Mouse (Mus musculus): Measurements from ENCODE around the gene Strada. TPM values are rescaled to one million over a fixed set of nuclear protein-coding genes. Genes with fewer than 3 reads are reported as not detected.

Gene Strada
- polyA plus RNA-seq, 1 experiment: 21.3 TPM

DNA sequence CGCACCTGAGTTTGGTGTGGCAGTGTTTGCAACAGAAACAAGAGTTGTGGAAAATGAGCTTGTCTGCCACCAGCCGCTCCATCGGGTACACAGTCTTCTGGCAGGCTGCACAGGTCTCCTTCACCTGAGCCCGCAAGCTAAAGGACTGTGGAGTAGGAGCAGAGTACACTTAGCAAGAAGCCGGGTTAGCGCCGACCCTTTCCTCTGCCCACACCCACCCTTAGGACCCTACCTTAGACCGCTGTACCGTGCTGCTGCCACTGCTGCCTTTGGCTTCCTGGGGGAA is 43.1 kb downstream of the Strada start:
- no peaks in the 10 kb centered on the region for H3K79me2 ChIP-seq (ENCODE audit: control insufficient read depth, insufficient read depth)
- no peak for TF ChIP-seq MYOG (IDR thresholded peaks at IDR 0.05; ENCODE audit: control insufficient read depth, extremely low read depth, insufficient read length)
- no peak for TF ChIP-seq FOSL1 (IDR thresholded peaks at IDR 0.05; ENCODE audit: insufficient read depth, low read length, poor library complexity, severe bottlenecking)
- TF ChIP-seq USF1 (IDR thresholded peaks at IDR 0.05; ENCODE audit: low read depth): no peak
- no peak for TF ChIP-seq MAX (IDR thresholded peaks at IDR 0.05)
- TF ChIP-seq CTCF (IDR thresholded peaks at IDR 0.05; ENCODE audit: control insufficient read depth, insufficient read depth, insufficient read length): no peak
- no peak for TF ChIP-seq MYOD1 (IDR thresholded peaks at IDR 0.05; ENCODE audit: control insufficient read depth, insufficient read length, low read depth)
- TF ChIP-seq CEBPB (IDR thresholded peaks at IDR 0.05; ENCODE audit: low read depth): no peak
- H3K79me3 ChIP-seq (ENCODE audit: low read depth): no peaks in the 10 kb centered on the region
- H3K36me3 ChIP-seq (ENCODE audit: control insufficient read depth, insufficient read depth): peaks cover 29% of the 10 kb centered on the region
- no peaks in the 10 kb centered on the region for H3K27me3 ChIP-seq (ENCODE audit: control insufficient read depth, insufficient read depth, insufficient read length)
- peak overlapping the region; percentile 71 for H3K4me3 ChIP-seq (ENCODE audit: insufficient read depth, poor library complexity, severe bottlenecking)
- H3ac ChIP-seq (ENCODE audit: control insufficient read depth, insufficient read length, low read depth): peak overlapping the region; percentile 5

DNA sequence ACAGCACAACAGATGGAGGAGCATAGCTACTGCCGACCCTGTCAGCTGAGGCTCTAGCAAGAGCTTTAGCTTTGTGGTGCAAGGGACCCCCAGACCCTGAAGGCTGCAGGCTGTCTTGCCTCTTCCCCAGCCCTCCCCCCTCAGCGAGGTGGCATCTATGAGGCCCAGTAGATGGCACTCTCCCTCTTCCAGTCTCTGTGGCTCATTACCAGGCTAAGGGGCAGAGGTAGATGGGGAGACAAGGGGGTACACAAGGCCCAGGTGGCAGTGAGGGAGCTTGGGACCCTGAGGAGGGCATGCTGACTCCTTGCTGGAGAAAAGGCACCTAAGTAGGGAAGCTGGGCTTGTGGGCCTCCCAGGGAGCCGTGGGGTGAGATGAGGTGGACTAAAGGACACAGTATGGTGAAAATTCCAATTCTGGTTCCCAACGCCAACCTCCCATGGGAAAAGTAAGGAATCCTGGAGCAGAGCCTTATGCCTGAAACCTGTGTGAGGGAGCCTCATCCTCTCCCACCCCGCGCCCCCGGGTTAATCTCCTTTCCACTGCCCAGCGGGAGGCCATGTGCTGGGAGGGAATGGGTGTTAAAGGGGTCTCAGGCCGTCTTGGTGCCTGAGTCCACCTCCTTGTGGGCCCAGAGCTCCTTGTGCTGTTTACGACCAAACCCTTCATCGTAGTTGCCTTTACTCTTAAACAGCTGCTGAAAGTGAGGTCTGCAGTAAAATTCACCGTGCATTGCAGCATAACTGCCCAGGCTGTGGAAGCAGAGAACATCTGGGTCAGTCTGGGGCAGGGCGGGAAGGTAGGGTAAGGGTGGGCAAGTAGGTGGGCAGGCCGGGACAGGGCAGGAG is 43.7 kb downstream of the Strada start:
- Histone ChIP-seq H3K36me3 (ENCODE audit: control insufficient read depth, insufficient read depth) (peaks cover 32% of the 10 kb centered on the region), H3K79me2 (ENCODE audit: control insufficient read depth, insufficient read depth) (no peaks in the 10 kb centered on the region), H3K27me3 (ENCODE audit: control insufficient read depth, insufficient read depth, insufficient read length) (no peaks in the 10 kb centered on the region), H3K4me3 (ENCODE audit: insufficient read depth, poor library complexity, severe bottlenecking) (no peak overlapping the region), H3ac (ENCODE audit: control insufficient read depth, insufficient read length, low read depth) (no peak overlapping the region), H3K79me3 (ENCODE audit: low read depth) (no peaks in the 10 kb centered on the region)
- TF ChIP-seq MAX (IDR thresholded peaks at IDR 0.05) (no peak), MYOG (IDR thresholded peaks at IDR 0.05; ENCODE audit: control insufficient read depth, extremely low read depth, insufficient read length) (no peak), MYOD1 (IDR thresholded peaks at IDR 0.05; ENCODE audit: control insufficient read depth, insufficient read length, low read depth) (no peak), FOSL1 (IDR thresholded peaks at IDR 0.05; ENCODE audit: insufficient read depth, low read length, poor library complexity, severe bottlenecking) (no peak), CEBPB (IDR thresholded peaks at IDR 0.05; ENCODE audit: low read depth) (no peak), CTCF (IDR thresholded peaks at IDR 0.05; ENCODE audit: control insufficient read depth, insufficient read depth, insufficient read length) (peak; percentile 60)

DNA sequence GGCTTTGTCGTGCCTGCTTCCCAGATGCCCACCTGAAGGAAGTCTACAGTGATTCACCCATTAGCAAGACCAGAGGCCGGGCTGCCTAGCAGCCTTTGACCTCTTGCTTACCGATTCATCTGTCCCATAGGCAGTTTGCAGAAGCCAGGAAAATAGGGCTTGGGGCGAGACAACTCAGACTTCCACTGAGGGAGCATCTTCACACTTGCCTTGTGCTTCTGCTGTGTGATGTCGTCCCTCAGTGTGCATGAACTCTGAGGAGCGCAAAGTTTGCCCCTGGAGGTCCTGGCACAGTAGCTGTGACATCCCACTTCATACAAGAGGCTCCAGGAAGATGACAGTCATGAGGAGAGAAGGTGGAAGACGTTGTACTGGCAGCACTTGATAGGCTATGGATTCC is 44.8 kb downstream of the Strada start:
- peaks cover 42% of the 10 kb centered on the region for H3K36me3 ChIP-seq (ENCODE audit: control insufficient read depth, insufficient read depth)

DNA sequence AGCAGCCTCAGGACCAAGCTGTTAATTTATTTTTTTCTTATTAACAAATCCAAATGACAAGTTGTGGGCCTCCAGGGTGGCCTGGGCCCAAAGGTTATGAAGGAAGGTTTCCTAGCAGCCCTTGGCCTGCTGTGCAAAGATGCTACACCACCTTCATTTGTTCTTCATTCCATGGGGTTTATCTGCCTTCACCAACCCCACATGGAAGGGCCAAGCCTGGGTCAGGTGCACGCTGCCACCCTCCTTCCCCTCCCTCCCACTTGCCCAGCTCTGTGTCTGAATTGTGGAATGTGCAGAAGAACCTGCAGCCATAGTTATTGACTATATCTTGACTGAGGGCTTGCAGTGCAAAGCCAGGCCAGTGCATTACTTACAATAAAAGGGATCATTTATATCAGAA is 45.7 kb downstream of the Strada start:
- Histone ChIP-seq H3K27me3 (ENCODE audit: control insufficient read depth, insufficient read depth, insufficient read length) (no peaks in the 10 kb centered on the region), H3ac (ENCODE audit: control insufficient read depth, insufficient read length, low read depth) (no peak overlapping the region), H3K79me2 (ENCODE audit: control insufficient read depth, insufficient read depth) (no peaks in the 10 kb centered on the region), H3K36me3 (ENCODE audit: control insufficient read depth, insufficient read depth) (peaks cover 51% of the 10 kb centered on the region), H3K4me3 (ENCODE audit: insufficient read depth, poor library complexity, severe bottlenecking) (no peak overlapping the region), H3K79me3 (ENCODE audit: low read depth) (no peaks in the 10 kb centered on the region)
- TF ChIP-seq MAX (IDR thresholded peaks at IDR 0.05): no peak
- no peak for TF ChIP-seq CTCF (IDR thresholded peaks at IDR 0.05; ENCODE audit: control insufficient read depth, insufficient read depth, insufficient read length)
- TF ChIP-seq MYOD1 (IDR thresholded peaks at IDR 0.05; ENCODE audit: control insufficient read depth, insufficient read length, low read depth): no peak

More for the DNA sequence above, 44.8 kb downstream of the Strada start:
- Histone ChIP-seq H3ac (ENCODE audit: control insufficient read depth, insufficient read length, low read depth) (no peak overlapping the region), H3K79me2 (ENCODE audit: control insufficient read depth, insufficient read depth) (no peaks in the 10 kb centered on the region), H3K27me3 (ENCODE audit: control insufficient read depth, insufficient read depth, insufficient read length) (no peaks in the 10 kb centered on the region), H3K79me3 (ENCODE audit: low read depth) (no peaks in the 10 kb centered on the region), H3K4me3 (ENCODE audit: insufficient read depth, poor library complexity, severe bottlenecking) (no peak overlapping the region)
- TF ChIP-seq CEBPB (IDR thresholded peaks at IDR 0.05; ENCODE audit: low read depth) (no peak), CTCF (IDR thresholded peaks at IDR 0.05; ENCODE audit: control insufficient read depth, insufficient read depth, insufficient read length) (no peak), MYOD1 (IDR thresholded peaks at IDR 0.05; ENCODE audit: control insufficient read depth, insufficient read length, low read depth) (no peak), MAX (IDR thresholded peaks at IDR 0.05) (no peak), MYOG (IDR thresholded peaks at IDR 0.05; ENCODE audit: control insufficient read depth, extremely low read depth, insufficient read length) (no peak), USF1 (IDR thresholded peaks at IDR 0.05; ENCODE audit: low read depth) (no peak), FOSL1 (IDR thresholded peaks at IDR 0.05; ENCODE audit: insufficient read depth, low read length, poor library complexity, severe bottlenecking) (no peak)

DNA sequence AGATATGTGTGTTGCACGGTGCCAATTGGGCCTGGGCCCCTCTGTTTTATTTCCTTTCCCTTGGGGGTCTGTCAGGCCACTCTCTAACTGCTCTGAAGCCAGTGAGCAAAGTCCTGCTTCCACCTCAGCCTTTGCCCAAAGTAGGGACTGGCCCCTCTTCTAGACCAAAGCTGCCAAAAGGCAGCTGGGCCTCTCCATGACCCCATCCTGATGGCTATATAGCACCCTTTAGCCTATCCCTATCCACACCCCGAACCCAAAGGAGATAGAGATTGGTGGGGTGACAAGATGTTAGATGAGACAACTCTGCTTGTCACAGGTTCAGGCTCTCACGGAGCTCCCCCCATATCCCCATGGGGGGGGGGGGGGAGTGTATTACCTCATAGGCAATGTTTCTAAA is 46.2 kb downstream of the Strada start:
- no peak overlapping the region for H3K4me3 ChIP-seq (ENCODE audit: insufficient read depth, poor library complexity, severe bottlenecking)
- no peaks in the 10 kb centered on the region for H3K79me3 ChIP-seq (ENCODE audit: low read depth)
- no peaks in the 10 kb centered on the region for H3K79me2 ChIP-seq (ENCODE audit: control insufficient read depth, insufficient read depth)
- no peaks in the 10 kb centered on the region for H3K27me3 ChIP-seq (ENCODE audit: control insufficient read depth, insufficient read depth, insufficient read length)
- no peak overlapping the region for H3ac ChIP-seq (ENCODE audit: control insufficient read depth, insufficient read length, low read depth)
- peaks cover 56% of the 10 kb centered on the region for H3K36me3 ChIP-seq (ENCODE audit: control insufficient read depth, insufficient read depth)
- no peak for TF ChIP-seq MYOD1 (IDR thresholded peaks at IDR 0.05; ENCODE audit: control insufficient read depth, insufficient read length, low read depth)
- TF ChIP-seq USF1 (IDR thresholded peaks at IDR 0.05; ENCODE audit: low read depth): no peak
- no peak for TF ChIP-seq MYOG (IDR thresholded peaks at IDR 0.05; ENCODE audit: control insufficient read depth, extremely low read depth, insufficient read length)
- TF ChIP-seq CTCF (IDR thresholded peaks at IDR 0.05; ENCODE audit: control insufficient read depth, insufficient read depth, insufficient read length): no peak
- TF ChIP-seq FOSL1 (IDR thresholded peaks at IDR 0.05; ENCODE audit: insufficient read depth, low read length, poor library complexity, severe bottlenecking): no peak
- TF ChIP-seq MAX (IDR thresholded peaks at IDR 0.05): no peak
- no peak for TF ChIP-seq CEBPB (IDR thresholded peaks at IDR 0.05; ENCODE audit: low read depth)

- no peak overlapping the region for H3K4me3 ChIP-seq (ENCODE audit: insufficient read depth, poor library complexity, severe bottlenecking)
- H3K79me2 ChIP-seq (ENCODE audit: control insufficient read depth, insufficient read depth): no peaks in the 10 kb centered on the region
- H3ac ChIP-seq (ENCODE audit: control insufficient read depth, insufficient read length, low read depth): no peak overlapping the region
- H3K36me3 ChIP-seq (ENCODE audit: control insufficient read depth, insufficient read depth): peaks cover 66% of the 10 kb centered on the region
- H3K79me3 ChIP-seq (ENCODE audit: low read depth): no peaks in the 10 kb centered on the region
- no peaks in the 10 kb centered on the region for H3K27me3 ChIP-seq (ENCODE audit: control insufficient read depth, insufficient read depth, insufficient read length)
- TF ChIP-seq MYOG (IDR thresholded peaks at IDR 0.05; ENCODE audit: control insufficient read depth, extremely low read depth, insufficient read length) (no peak), FOSL1 (IDR thresholded peaks at IDR 0.05; ENCODE audit: insufficient read depth, low read length, poor library complexity, severe bottlenecking) (no peak), USF1 (IDR thresholded peaks at IDR 0.05; ENCODE audit: low read depth) (no peak), CTCF (IDR thresholded peaks at IDR 0.05; ENCODE audit: control insufficient read depth, insufficient read depth, insufficient read length) (no peak), MYOD1 (IDR thresholded peaks at IDR 0.05; ENCODE audit: control insufficient read depth, insufficient read length, low read depth) (no peak), MAX (IDR thresholded peaks at IDR 0.05) (no peak), CEBPB (IDR thresholded peaks at IDR 0.05; ENCODE audit: low read depth) (no peak)
Observed at GRCm38 (mm10) chr11:106154770-106155169, 47.2 kb downstream of the Strada start.

All from C2C12 (cell line).